Mouse (Mus musculus) E14TG2a.4 (cell line): ENCODE results near the gene Polr2c.

Experiments used
- CTCF ChIP-seq: conservative IDR thresholded peaks from 2 replicates; pipeline ENCODE4 v1.5.1; 2014; ENCODE audit warnings: low read length
- POU5F1 ChIP-seq: IDR thresholded peaks from 2 replicates; pipeline ENCODE4 v1.6.1; 2014; ENCODE audit warnings: low read length, borderline replicate concordance

- TF ChIP-seq CTCF = no peak
- no peak for TF ChIP-seq POU5F1
Measured at GRCm38 (mm10) chr8:94922176-94922575, 64.9 kb downstream of the Polr2c start.
